Mouse (Mus musculus) heart, postnatal 10 days (tissue): ENCODE measurements at regions not wholly inside any gene's neighbourhood (a gene's known extent, or its start where the extent isn't known, plus 50 kb on each side); places are given as distances from the start of the nearest gene placed in this dataset.

Source experiments
- DNase-seq, 2 experiments: peaks; one replicate each; pipeline ENCODE4 v3.0.0; 2021
- intact Hi-C: fragments of 180-260 bp; cut with DNase I; formaldehyde crosslinking; loops from one replicate; pipeline ENCODE4 v1.15.1; 2025

DNA sequence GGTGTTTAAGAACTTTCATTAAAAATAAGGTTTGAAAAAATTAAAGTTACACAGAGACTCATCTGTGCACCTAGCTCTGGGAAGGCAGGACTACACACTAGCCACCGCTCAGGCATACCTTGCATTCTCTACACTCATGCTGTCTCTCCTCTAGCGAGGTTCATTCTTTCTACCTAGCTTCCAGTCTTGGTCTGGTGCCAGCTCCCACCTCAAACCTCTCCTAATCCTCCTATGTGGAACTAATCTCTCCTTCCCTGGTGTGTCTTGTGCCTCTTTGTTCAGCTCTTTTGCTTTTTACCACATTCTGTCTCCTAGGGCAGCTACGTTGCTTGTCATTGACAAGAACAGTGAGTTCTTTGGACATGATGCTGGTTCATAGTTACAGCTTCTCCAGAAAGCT, 146.5 kb upstream of the Tut7 start:
- intact Hi-C loops: no loop called here
- DNase-seq: no peak

DNA sequence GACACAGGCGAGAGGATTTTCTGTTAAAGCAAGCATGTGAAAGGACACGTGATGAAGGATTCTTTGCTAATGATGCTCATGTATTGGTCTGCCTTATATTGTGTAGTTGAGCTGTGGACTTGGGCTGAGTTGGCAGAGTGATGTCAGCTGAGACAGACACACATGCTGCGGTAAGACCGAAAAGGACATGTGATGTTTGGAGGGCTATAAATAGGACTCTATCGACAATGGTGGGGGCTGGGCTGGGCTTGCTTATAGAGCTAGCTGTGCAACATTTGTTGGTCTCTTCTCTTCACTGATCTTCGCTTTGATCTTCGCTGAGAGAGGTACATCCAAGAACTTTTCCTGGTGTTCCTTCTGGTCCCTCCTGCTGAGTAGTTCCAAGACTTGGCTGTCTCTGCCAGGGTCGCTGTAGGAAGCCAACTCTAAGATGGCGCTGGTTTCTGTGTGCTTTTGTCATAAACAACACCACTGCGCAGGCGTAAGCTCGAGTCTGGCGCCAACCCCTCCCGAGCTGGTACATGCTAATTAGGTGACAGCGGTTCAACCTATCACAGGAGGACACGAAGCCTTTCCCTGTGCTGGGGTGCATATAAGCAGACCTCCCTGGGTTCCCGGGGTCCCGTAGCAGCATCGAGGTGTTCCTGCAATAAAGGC, 145.8 kb upstream of the Tut7 start:
- peak; percentile 25 to 40 for DNase-seq
- intact Hi-C loops: no loop called here

DNA sequence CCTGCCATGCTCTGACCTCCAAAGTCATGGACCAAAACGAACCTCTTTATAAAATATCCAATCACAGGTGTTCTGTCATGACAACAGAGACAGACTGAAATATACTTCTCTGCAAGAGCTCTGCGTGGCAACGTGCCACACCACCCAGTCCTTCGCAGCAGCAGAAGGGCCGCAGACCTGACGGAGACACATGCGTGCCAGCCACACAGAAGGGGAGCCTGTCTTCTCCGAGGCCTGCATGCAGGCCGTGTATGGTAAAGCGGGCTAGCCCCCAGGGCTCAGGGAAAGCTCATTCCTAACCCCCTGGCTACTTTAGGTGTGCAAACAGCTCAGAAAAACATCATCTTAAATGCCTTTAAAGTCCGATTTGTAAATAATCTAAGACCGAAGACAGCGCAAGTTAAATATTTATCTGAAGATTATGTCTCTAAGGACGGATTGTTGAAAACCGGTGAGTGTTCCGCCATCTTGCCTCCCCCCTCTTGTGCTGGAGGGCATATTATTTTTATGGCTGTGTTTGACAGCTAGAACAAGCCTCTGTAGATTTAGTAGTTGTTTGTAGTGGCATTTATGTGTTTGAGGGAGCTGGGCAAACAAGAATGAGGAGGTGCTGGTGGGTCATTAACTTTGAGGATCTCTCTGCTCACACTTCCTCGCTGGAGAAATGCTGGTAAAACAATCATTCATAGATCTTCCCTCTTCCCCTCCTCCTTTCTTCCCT, 143.7 kb upstream of the Tut7 start:
- intact Hi-C loops: no loop called here
- DNase-seq: no peak

GRCm38 (mm10) chr13:59964981-59965380, 142.0 kb upstream of the Tut7 start:
- intact Hi-C loops: no loop called here
- DNase-seq: no peak

DNA sequence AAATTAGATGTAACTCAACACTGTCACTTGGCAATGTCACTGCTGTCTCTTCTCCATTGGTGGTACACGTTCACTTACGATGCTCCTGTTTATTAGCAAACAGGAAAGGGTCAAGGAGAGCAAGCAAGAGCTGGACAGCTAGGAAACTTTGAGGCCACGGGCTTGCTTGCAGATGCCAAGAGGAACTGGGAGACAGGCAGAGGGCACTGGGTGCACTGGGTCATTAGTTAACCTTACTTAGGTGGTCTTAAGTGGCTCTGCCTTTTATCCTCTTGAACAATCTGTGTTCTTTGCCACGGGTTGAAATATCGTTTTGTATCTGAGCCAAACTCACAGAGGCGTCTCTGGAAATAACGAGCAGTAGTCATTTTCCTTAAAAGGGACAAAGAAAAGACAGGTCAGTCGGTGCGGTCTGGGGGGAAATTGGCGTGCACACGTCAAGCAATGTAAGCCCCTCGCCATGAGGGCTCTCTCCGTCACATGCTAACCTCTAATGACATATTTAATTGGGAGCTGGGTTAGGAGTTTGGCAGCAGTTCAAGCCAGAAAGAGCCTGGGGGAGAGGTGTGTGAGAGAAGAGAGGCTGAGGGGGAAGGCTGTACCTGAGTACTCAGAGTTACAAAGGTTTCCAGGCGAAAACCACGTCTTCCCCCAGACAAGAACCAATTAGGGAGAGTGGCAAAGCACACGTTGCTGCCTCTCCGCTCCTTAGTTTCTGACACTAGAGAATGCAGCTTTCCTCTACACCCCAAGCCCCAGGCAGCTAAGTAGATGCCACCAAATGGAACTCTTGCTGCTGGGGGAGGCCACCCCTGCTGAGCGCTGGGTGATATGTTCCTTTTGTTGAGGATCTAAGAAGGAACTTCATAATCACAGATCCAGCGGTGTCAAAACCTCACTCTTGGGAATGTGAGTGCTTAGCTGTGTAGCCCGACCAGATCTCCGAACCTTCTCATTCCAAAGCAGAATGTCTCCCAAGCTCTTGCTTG, 140.0 kb upstream of the Tut7 start:
- DNase-seq: no peak
- intact Hi-C loops: no loop called here

DNA sequence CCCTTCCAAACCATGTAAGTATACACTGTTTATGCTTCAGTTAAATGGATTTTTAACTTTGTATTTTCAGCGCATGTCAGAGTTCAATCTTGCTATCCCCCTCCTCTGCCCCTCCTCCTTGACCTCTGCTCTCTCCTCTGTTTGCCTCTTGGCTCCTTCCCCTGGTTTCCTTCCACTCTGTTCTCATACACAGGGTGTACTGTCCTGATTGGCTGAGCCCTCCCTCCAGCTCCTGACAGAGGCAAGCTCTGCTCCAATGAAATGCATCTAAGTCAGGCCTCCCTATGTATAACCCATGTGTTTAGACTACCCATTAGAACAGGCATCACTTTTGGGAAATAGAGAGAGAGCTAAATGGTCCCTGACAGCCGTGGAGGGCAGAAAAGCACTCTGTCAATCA, 133.5 kb upstream of the Tut7 start:
- intact Hi-C loops: no loop called here
- DNase-seq: no peak

- peak; percentile 42 to 47 for DNase-seq
- intact Hi-C loops: loop anchor here (2.0 to 5.0 kb wide), 3 partner anchors 104 to 516 kb away; no protein-coding TSS in a partner anchor
These were observed 129.9 kb upstream of the Tut7 start for GRCm38 (mm10) chr13:59952809-59953208.

DNA sequence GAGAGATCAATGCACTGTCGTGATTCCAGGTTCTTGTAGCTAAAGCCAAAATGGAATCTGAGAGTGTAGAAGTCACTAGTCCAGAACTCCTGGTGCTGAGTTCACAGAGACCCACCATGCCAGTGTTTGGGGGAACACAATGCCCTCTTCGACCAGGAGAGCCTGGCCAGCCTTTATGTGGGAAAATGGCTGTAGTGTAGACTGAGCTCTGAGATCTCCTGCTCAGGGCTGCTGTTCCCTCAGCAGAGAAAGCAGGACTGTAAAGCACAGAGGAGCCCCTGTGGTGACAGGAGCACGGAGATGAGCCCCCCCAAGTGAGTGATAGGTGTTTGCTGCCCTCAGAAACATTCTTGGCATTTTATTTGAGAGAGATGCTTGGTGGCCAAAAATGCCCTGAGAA, 129.2 kb upstream of the Tut7 start:
- intact Hi-C loops: loop anchor here (2.0 to 5.0 kb wide), 3 partner anchors 105 to 517 kb away; no protein-coding TSS in a partner anchor
- DNase-seq: no peak

DNA sequence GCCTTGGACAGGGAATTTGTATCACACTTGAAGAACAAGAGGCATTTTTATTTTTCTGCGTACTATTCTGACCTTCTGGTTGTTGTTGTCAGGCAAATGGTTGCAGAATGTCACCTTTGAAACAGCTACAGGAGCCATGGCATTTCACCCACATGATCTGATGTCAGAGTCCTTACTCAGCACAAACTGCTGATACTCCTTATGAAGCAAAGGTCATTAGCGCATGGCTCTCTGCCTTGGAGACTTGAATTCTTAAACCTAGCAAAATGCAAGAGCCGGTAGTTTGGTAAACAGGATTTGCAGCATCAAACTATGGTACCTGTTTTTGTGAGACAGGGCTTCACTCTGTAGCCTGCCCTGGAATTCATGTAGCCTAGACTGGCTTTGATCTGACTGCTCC, 127.3 kb upstream of the Tut7 start:
- no peak for DNase-seq
- intact Hi-C loops: loop anchor here (5.0 kb wide), 1 partner anchor 107 kb away; no protein-coding TSS in a partner anchor

GRCm38 (mm10) chr13:59949471-59949870, 126.5 kb upstream of the Tut7 start:
- intact Hi-C loops: no loop called here
- DNase-seq: no peak

- intact Hi-C loops: no loop called here
- peak in 1 of 2 experiments; percentile 51 for DNase-seq
These were observed 125.7 kb upstream of the Tut7 start for GRCm38 (mm10) chr13:59948496-59949138.

DNA sequence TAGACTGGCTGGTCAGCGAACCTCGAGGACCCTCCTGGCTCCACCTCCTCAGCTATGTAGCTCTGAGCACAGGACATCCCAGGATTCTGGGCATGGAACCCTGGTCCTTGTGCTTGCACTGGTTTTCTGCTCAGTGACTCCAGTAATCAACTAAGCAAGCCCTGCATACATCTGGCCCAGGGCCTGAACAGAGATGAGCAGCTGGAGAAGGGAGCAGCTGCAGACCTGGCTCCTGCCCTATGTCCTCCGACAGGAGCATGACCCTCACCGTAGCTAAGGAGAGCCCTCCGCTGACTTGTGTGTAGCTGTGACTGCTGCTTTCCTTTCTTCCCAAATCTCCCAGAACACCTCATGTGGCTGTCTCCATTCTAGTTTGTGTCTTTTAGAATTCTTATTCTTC, 124.5 kb upstream of the Tut7 start:
- intact Hi-C loops: no loop called here
- DNase-seq: peak in 1 of 2 experiments; percentile 34

DNA sequence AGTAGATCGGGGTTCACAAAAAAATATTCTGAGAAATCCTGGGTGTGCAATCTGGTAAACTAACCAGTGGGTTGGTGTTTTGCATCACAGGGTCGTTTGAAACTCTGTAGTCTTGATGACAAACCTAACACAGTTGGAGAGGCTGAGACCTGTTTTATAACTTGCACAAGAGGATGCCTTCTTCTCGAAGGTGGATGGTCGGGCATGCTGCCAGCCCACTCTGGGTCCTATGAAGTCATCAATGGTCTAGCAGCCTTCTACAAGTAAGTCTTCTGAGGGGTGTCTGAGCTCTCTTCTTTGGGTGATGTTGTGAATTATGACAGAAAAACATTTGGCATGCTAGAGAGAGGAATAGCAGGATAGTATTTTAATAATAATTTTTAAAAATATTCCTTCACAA, 123.6 kb upstream of the Tut7 start:
- no peak for DNase-seq
- intact Hi-C loops: no loop called here

DNA sequence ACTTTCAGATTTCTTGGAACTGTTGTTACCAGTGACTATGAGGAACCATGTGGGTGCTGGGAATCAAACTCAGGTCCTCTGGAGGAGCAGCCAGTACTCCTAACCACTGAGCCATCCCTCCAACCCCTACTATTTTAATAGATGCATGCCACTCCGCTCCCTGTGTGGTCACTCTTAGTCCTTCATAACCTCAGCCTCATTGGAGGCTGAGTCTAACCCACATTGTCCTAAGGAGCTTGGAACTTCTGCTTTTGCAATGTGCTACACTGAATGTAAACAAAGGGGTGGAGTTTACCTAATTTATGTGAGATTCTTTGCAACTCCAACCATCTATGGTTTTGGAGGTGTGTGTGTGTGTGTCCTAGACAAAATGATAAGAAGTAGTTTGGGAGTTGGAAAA, 122.7 kb upstream of the Tut7 start:
- intact Hi-C loops: no loop called here
- no peak for DNase-seq

DNA sequence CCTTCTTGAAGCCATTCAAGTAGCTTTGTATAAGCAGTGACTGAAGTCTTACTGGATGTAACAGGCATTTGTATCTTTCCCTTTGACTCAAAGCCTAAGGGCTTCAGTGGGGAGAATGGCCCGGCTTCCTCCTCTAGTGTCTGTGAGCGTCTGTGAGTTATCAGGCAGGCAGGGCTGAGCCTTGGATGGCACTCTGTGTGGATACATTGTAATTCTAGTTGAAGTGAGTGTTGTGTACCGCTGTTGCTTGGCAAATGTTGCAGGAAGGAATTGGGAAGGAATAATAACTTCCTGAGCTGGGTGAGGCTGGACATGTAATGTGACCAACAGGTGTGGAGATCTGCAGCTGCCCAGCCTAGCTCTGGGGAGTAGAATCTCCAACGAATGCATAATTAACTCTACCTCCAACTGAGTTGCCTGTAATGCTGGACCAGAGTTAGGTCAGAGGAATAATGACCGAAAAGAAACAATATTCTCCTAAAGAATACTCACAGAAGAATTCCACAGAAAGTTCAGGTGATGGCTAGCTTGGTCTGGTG, 120.7 kb upstream of the Tut7 start:
- intact Hi-C loops: no loop called here
- DNase-seq: no peak

DNA sequence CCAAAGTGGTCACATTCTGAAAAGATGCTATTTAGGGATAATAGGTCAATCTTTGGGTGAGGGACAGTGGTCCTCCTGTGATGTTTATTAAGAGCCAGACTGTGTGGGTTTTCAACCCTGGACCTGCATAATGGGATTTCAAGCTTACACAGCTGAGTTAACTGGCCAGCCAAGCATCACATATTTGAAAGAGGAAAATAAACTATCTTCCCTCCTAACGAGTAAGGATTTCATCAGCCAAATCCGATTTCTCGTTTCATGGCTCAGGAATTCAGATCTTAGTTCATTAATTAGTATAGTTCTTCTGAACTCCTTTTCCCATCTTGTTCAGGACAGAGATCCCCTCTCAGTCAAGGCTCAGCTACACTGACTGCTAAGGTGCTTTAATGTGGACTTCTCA, 120.1 kb upstream of the Tut7 start:
- intact Hi-C loops: no loop called here
- no peak for DNase-seq

DNA sequence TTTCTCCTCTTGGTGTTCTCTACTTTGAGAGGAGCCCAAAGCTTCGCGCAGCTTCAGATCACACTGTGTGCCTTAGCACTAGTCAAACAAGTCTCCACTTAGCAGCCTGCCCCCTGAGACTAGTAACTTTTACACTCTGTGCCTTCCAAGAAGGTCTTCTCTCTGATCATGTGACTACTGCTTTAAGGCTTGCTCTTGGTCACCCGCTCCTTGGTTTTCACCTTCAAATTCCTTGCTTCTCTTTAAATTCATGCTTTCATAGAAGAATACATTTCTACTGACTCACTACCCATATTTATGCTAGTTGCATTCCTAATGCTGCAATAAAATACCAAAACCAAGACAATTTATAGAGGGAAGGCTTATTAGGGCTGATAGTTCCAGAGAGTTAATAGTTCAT, 118.6 kb upstream of the Tut7 start:
- intact Hi-C loops: no loop called here
- DNase-seq: no peak

- intact Hi-C loops: no loop called here
- DNase-seq: no peak
These were observed 117.7 kb upstream of the Tut7 start for GRCm38 (mm10) chr13:59940414-59941205.

DNA sequence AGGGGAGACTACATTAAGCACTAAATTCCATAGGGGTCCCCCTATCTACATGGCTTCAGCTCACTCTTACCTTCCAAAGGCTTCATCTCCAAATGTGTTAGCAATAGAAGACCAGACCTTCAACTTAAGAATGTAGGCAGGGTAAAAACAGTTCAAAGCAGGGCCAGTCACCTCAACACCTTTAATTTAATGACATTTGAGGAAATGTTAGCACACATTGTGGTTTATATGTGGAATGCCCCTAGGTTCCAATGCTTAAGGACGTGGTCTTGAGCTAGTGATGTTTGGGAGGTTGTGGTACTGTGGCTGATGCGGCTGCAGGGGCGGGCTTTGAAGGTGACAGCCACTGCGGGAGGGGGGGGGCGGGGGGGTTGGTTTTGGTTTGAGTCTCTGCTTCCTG, 116.9 kb upstream of the Tut7 start:
- intact Hi-C loops: no loop called here
- DNase-seq: no peak

GRCm38 (mm10) chr13:59937147-59937546, 114.2 kb upstream of the Tut7 start:
- intact Hi-C loops: no loop called here
- no peak for DNase-seq
